Mouse (Mus musculus) right cerebral cortex, postnatal 10 days (tissue): ENCODE measurements at regions not wholly inside any gene's neighbourhood (a gene's known extent, or its start where the extent isn't known, plus 50 kb on each side); places are given as distances from the start of the nearest gene placed in this dataset.
"Not testable (repeated sequence)": the region's sequence is repeated elsewhere in the genome, so short reads cannot be mapped to it uniquely, and the experiment has no call there.

ENCODE experiments used
- DNase-seq, 2 experiments: peaks; one replicate each; pipeline ENCODE4 v3.0.0; 2021; ENCODE audit warnings: low spot score in 2 of 2

- DNase-seq: no peak
Observed at GRCm38 (mm10) chr17:55186361-55186760, 258.8 kb upstream of the St6gal2 start.

- DNase-seq: no peak
Observed at GRCm38 (mm10) chr17:55186826-55187225, 258.4 kb upstream of the St6gal2 start.

DNA sequence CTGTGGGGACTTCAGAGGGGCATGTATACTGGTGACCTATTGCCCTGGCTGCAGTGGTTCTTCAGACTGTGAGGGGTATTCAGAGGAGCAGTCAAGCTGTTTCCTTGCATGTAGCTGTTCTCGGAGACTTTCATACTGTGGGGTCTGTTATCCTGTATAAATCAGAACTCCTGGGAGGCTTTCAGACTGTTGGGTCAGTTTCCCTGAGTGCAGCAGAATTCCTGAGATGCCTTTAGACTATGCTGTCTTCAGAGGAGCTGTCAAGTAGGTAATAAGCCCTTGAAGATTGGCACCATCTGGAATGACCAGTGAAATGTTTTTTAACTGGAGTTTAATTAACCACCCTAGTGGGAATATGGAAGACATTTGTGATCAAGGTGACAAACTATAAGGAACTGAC lies 238.6 kb upstream of the St6gal2 start:
- no peak for DNase-seq

DNA sequence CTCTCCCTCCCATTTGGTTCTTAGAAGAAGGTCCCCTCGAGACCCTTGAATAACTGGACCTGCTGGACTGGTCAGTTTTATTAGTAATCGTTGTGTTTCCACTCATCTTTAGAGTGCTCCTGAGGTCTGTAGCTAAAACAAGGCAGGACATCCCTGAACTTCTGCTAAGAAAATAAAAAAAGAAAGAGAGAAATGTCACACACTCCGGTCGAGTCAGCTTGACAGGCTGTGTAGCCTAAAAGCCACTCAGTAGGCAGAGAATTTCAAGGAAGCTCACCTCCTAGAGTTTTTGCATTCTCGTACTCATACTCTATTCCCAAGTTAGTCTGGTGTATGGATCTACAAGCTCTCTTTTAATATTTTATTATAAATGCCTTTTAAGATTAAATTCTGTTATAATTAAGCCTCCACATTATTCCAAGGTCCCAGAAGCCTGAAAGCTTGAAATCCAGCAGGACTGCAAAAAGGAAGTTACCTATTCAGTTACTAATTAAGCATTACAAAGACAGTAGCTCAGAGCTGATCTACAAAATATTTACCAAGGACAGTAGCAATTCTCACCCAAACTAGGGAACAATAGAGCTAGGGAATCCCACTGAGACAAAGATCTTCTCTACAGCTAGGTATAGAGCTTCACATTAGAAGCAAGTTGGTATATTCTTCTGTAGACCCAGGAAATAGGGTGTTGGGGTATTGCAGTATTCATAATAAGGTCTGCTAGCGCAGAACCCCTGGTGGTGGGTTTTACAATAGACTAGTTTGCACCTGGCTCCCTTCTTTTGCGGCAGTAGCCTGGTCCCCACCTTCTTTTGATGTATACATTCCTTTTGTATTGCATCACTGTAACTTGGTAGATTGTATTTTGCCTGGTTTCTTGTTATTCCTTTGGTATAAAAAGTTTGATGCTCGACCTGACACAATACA lies 226.7 kb upstream of the St6gal2 start:
- not testable (repeated sequence) for DNase-seq

GRCm38 (mm10) chr17:55224058-55224457 lies 221.1 kb upstream of the St6gal2 start:
- DNase-seq: no peak

- DNase-seq: no peak
Observed at GRCm38 (mm10) chr17:55234262-55234661, 210.9 kb upstream of the St6gal2 start.

DNA sequence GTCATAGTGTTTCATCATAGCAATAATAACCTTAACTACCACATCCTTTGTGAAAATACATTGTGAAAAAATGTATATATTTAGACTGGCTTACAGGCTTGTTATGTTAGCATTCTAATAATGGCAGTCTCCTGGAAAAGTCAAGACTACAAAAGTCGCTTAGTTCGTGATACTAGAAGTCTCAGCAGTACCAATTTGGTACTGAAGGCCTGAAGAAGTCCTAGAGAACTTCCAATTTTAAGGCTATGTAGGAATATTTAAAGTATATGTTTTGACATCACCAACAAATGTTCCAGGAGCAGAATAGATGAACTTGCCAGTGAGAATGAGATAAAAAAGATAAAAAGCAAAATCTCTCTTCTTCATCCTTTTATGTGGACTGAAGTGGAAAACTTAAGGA lies 182.5 kb upstream of the St6gal2 start:
- DNase-seq: no peak

DNA sequence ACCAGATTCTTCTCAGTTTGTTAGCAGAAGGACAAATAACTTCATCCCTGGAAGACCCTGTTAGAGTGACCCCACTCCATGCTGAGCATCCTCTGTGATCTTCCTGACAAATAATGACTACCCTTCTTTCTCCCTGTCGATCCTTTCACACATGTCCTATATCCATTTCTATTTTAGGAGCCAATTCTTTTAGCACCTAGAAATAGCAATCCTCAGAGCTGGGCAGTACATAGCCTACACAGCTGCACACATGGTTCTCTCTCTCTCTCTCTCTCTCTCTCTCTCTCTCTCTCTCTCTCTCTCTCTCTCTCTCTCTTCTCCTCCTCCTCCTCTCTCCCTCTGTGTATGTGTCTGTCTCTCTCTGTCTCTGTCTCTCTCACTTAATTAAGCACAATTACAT lies 168.6 kb upstream of the St6gal2 start:
- DNase-seq: no peak

GRCm38 (mm10) chr17:55281276-55281675 lies 163.9 kb upstream of the St6gal2 start:
- peak; percentile 28 to 46 for DNase-seq

- DNase-seq: no peak
Observed at GRCm38 (mm10) chr17:55288589-55288988, 156.6 kb upstream of the St6gal2 start.

DNA sequence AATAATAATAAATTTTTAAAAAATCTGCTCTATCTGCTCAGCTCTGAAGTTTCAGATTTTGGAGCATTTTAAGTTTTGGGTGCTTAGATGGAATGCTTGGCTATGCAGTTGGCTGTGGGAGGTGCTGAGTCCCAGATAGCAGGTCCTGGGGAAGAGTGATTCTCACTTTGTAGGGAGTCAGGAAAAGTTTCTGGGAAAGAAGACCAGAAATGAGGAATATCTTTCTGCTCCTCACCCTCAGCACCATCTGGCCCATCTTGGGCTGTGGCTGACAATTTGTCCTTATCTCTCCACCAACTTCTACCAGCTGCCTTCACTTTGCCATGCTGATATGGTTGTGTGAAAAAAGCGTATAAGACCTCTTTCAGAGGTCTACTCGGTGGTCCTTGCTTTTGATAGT lies 152.5 kb upstream of the St6gal2 start:
- no peak for DNase-seq

- DNase-seq: no peak
Observed at GRCm38 (mm10) chr17:55296701-55297100, 148.5 kb upstream of the St6gal2 start.

DNA sequence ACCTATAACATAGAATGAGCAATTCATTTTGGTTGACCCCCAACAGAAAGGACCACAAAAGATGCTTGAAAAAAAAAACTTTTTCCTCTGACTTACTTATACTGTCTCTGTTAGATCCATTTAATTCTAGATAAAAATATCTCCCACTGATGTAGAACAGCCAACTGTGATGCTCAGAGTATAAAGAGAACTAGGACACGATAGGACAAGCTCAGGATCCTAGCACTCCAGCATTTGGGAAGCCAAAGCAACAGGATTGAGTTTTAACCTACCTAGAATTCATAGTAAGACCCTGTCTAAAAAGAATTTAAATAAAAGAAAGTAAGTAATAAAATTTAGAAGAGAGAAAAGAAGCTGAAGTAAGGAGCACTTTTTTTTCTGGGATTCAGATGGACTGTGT lies 146.3 kb upstream of the St6gal2 start:
- no peak for DNase-seq

GRCm38 (mm10) chr17:55320959-55321358 lies 124.2 kb upstream of the St6gal2 start:
- no peak for DNase-seq

DNA sequence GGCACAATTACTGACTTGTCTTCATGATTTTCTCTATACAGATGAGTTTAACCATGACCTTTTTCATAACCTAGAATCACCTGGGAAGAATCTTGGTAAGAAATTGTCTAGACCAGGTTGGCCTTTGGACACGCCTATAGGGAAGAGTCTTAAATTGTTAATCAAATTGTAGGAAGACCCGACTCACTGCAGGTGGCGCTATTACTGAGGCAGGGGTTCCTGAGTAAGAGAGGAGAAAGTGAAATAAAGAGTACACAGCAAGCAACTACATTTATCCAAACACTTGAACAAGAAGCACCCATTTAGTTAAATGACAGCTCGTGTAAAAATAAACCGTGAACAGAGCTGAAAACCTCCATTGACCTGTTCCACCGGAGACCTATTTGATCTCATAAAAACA lies 85.9 kb upstream of the St6gal2 start:
- no peak for DNase-seq

GRCm38 (mm10) chr17:55367064-55367463 lies 78.1 kb upstream of the St6gal2 start:
- DNase-seq: no peak

DNA sequence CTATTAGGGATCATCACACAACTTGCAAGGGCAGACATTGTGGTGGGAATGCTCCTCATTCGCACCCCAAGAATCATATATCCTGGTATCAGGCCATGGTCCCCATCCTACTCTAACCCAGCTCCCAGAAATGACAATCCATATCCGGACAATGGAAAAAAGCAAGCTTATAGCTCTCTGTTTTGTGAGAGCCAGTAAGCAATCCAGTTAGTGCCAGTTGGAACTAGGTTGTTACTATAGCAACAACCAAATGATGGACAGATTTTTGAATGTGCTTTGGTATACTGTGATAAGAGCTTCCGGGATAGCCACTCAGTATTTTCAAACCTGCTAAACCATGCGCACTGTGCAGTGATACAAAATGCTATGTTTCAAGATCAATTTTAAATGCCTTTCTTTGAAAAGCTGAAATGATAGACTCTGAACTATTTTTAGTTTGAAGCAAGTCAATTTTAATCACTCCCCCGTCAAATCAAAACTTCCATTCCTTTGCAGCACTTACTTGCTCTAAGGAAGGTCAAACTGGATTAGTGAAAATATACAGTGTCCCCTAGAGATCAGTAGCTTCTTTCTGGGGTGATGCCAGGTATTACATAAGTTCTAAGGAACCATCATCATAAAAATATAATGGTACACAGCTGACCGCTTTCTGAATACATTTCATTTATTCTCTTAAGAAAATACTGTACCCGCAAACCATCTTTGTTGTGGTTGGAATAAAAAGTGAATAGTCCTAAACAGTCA lies 77.5 kb upstream of the St6gal2 start:
- DNase-seq: peak in 1 of 2 experiments; percentile 28
